Mouse (Mus musculus): Measurements from ENCODE around the gene Cbx6. TPM values are rescaled to one million over a fixed set of nuclear protein-coding genes. Genes with fewer than 3 reads are reported as not detected.

The Cbx6 gene
- polyA plus RNA-seq, 1 experiment from 2014 or later = 25.4 TPM

Other genes with a start within 250 kb of the Cbx6 start
- 0.88 and 1.5 TPM in 2 replicates for gene Dmc1, start 229.6 kb downstream of the Cbx6 start, polyA plus RNA-seq (2014; fragmentation: Nextera tagmentation; extraction: Ambion mirVana)
- gene Fam227a, start 175.7 kb downstream of the Cbx6 start, polyA plus RNA-seq (2014; fragmentation: Nextera tagmentation; extraction: Ambion mirVana) = 6.1 and 7.8 TPM in 2 replicates
- 78.0 and 85.6 TPM in 2 replicates for gene Cby1, start 175.5 kb downstream of the Cbx6 start, polyA plus RNA-seq (2014; fragmentation: Nextera tagmentation; extraction: Ambion mirVana)
- gene Tomm22, start 163.8 kb downstream of the Cbx6 start, polyA plus RNA-seq (2014; fragmentation: Nextera tagmentation; extraction: Ambion mirVana) = 253 TPM in 2 replicates
- 16.0 and 18.3 TPM in 2 replicates for gene Josd1, start 146.8 kb downstream of the Cbx6 start, polyA plus RNA-seq (2014; fragmentation: Nextera tagmentation; extraction: Ambion mirVana)
- 37.5 and 41.2 TPM in 2 replicates for gene Gtpbp1, start 143.8 kb downstream of the Cbx6 start, polyA plus RNA-seq (2014; fragmentation: Nextera tagmentation; extraction: Ambion mirVana)
- gene Sun2, start 92.2 kb downstream of the Cbx6 start, polyA plus RNA-seq (2014; fragmentation: Nextera tagmentation; extraction: Ambion mirVana) = 7.4 and 8.5 TPM in 2 replicates
- gene Dnal4, start 56.8 kb downstream of the Cbx6 start, polyA plus RNA-seq (2014; fragmentation: Nextera tagmentation; extraction: Ambion mirVana) = 62.2 and 62.8 TPM in 2 replicates
- 15.5 and 23.4 TPM in 2 replicates for gene Nptxr, start 29.9 kb downstream of the Cbx6 start, polyA plus RNA-seq (2014; fragmentation: Nextera tagmentation; extraction: Ambion mirVana)
- 1.0 and 2.5 TPM in 2 replicates for gene Npcd, start 451 bp downstream of the Cbx6 start, polyA plus RNA-seq (2014; fragmentation: Nextera tagmentation; extraction: Ambion mirVana)
- 2.3 and 6.0 TPM in 2 replicates for gene Apobec3, start 57.0 kb upstream of the Cbx6 start, polyA plus RNA-seq (2014; fragmentation: Nextera tagmentation; extraction: Ambion mirVana)
- 4.3 and 5.0 TPM in 2 replicates for gene Cbx7, start 136.4 kb upstream of the Cbx6 start, polyA plus RNA-seq (2014; fragmentation: Nextera tagmentation; extraction: Ambion mirVana)
- gene Pdgfb, start 180.3 kb upstream of the Cbx6 start, polyA plus RNA-seq (2014; fragmentation: Nextera tagmentation; extraction: Ambion mirVana) = 4.5 and 5.0 TPM in 2 replicates

Data from neural tube, embryonic 14.5 days (tissue).